Mouse (Mus musculus) stomach, postnatal 0 days (tissue): ENCODE measurements around the gene Elovl5.

Experiments used
- CTCF ChIP-seq: IDR thresholded peaks from 2 replicates; pipeline ENCODE4 v1.5.1; 2016; ENCODE audit warnings: antibody characterized with exemption, low read depth, mild to moderate bottlenecking, moderate library complexity
- EP300 ChIP-seq: optimal IDR thresholded peaks from 2 replicates; pipeline ENCODE3; 2016; ENCODE audit warnings: antibody characterized with exemption

DNA sequence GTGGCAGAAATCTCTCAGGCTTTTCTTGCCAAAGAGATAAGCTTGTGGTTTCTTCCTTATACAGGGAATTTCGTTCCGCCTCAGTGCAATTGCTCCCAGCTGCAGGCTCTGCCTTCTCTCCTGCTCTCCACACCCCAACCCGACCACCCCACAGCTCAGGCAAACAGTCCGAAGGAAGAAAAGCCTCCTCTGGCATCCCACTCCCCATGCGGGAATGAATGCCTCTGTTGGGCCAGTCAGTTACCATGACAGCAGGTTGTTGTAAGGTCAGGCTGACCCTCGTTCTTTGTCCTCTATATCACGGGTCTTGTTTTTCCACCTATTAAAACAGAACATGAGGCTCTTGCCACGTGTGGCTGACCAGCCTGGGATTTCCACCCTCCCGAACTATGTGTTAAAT lies 104.1 kb downstream of the Elovl5 start:
- no peak for TF ChIP-seq CTCF
- TF ChIP-seq EP300, result no peak
